Mouse (Mus musculus) megakaryocyte, embryonic 14.5 days (primary cell): ENCODE measurements around the gene Sft2d1.

Source experiments
- FLI1 ChIP-seq: IDR thresholded peaks from 2 replicates; pipeline ENCODE4 v1.6.1; 2012; ENCODE audit warnings: low read length, inconsistent platforms, mixed read lengths
- GATA1 ChIP-seq: IDR thresholded peaks from 3 replicates; pipeline ENCODE4 v1.6.1; 2012; ENCODE audit warnings: mixed read lengths, low read length, inconsistent platforms, borderline replicate concordance

GRCm38 (mm10) chr17:8372286-8373046 lies 61.6 kb downstream of the Sft2d1 start:
- no peak for TF ChIP-seq GATA1
- no peak for TF ChIP-seq FLI1
